Mouse (Mus musculus) mature B cell (primary cell): ENCODE measurements at regions not wholly inside any gene's neighbourhood (a gene's known extent, or its start where the extent isn't known, plus 50 kb on each side); places are given as distances from the start of the nearest gene placed in this dataset.

ENCODE experiments used
- in situ Hi-C: fragments of 300-500 bp; cut with MboI; formaldehyde crosslinking; loops from 2 replicates; pipeline ENCODE4 v1.14.3; 2019

DNA sequence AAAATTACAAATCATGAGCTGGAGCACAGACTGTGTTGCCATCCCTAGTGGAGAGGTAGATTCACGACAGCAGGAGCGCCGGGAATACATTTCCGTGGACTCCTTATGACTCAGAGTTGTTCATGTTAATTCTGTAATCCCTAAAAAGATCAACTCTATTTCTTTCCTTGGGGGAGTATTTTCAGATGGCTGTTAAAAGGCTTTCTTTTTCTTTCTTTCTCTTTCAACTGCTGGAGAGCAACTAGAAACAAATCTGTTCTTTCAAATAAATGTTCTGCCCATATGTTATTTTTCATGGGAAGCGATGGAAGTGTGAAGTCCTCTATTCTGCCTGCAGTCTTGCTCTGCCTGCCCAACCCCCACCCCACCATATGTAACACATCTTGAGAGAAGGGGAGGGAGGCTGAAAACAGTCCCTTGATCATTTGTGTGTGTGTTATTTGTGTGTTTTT, 401.4 kb upstream of the Dcn start:
- in situ Hi-C loops = no loop called here

DNA sequence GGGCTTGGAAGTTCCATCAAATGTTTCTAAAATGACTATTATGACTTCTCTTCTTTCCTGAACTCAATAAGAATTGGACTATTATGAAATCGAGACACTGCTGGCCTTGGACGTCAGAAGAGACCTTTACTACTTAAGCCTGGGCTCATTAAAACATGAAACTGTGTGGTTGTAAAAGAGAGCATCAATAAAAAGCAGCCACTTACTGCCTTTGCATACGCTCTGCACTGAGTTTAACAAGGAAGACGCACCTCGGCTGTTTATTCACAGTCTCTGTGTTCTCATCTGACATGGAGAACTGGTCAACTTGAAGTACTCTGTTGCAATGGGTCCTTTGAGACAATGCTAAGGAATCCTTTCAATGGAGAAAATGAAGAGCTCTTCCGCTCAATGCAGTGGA, 399.8 kb upstream of the Dcn start:
- in situ Hi-C loops = no loop called here

- in situ Hi-C loops = no loop called here
Observed at GRCm38 (mm10) chr10:97087286-97087685, 392.1 kb upstream of the Dcn start.

- in situ Hi-C loops = no loop called here
Observed at GRCm38 (mm10) chr10:97090254-97090653, 389.2 kb upstream of the Dcn start.

GRCm38 (mm10) chr10:97093886-97094285, 385.5 kb upstream of the Dcn start:
- in situ Hi-C loops = no loop called here

DNA sequence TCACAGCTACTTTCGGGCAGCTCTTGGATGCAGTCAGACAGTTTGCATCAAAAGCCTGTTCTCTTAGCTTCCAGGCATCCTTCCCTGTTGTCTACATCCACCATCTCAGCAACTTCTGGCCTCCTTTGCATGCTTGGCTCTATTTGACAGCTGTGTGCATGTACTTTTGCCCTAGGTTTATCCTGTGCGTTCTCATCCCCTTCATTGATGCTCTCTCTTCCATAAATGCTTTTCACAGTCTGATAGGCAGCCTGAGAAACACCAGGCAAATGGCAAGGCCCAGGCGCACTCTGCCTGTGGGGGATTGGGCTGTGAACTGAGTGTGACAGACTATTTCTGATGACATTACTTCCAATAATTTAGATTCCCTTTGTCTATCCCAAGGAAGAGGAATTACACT, 364.9 kb upstream of the Dcn start:
- in situ Hi-C loops = no loop called here

DNA sequence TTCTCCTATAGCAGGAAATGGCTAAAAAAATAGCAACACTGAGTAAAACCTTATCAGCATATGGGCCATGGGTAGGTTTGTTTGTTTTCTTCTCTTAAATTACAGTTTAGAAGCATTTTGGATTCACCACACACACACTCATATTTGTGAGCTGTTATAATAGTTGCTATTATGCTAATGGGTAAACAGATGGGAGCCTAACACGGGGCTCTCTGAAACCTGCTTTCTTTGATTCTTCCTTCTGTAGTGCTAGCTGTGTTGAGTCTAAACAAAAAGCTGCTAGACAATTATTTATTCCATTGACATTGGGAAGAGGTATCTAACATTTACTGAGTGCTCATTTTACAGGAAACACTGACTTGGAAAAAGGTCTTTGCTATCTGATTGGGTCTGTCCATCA, 356.7 kb upstream of the Dcn start:
- in situ Hi-C loops = no loop called here

- in situ Hi-C loops = no loop called here
Observed at GRCm38 (mm10) chr10:97141561-97141960, 337.8 kb upstream of the Dcn start.

- in situ Hi-C loops = no loop called here
Observed at GRCm38 (mm10) chr10:97158561-97159395, 320.6 kb upstream of the Dcn start.

GRCm38 (mm10) chr10:97159396-97159760, 320.0 kb upstream of the Dcn start:
- in situ Hi-C loops = no loop called here

DNA sequence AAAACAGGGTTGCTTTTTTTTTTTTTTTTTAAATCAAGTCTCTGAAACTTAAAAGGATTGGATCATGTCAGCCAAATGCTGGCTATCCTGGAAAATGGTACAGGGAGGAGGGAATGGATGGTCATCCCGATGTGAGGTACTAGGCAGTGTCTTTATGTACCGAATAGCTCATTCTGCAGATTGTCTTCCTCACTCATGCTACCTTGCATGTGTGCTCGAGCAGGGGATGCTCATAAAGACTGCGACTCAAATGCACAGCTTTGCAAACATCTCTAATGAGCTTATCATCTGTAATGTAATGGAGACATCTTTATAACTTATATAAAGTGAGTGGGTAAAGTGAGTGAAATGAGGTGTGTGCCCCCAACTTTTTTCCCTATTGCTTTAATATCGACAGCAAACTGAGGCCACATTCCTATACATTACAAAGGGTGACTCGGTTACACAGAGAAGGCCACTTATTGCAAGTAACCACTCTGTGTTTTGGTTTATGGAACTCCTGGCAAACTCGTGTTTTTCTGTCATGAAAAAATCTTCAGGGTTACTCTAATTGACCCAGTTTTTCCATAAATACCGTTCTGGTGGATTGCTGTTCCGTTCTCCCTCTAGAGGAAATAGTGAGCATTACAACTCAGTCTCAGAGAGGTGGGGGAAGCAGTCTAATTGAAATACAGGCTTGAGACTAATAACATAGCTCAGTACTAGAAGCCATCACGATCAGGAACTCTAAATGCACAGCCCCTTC, 319.4 kb upstream of the Dcn start:
- in situ Hi-C loops = loop anchor here (10.0 kb wide), 1 partner anchor 945 kb away; no protein-coding TSS in a partner anchor

DNA sequence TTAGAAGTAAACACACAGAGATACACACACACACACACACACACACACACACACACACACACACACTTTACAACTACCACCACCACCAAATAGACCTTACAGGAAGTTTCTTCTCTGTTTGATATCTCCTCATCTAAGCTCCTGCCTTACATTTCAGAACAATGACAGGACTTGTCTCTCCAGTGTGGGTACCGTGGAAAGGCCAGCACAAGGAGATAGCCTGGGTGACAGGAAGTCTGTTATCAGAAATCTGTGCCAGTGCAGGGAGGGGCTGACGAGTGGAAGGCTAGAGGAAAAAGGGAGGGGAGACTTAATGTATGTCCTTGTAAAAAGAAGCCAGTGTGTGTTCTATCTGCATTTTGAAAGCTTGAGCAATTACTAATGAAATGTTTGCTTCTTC, 318.5 kb upstream of the Dcn start:
- in situ Hi-C loops = loop anchor here (10.0 kb wide), 1 partner anchor 946 kb away; no protein-coding TSS in a partner anchor

- in situ Hi-C loops = no loop called here
Observed at GRCm38 (mm10) chr10:97178468-97178867, 300.9 kb upstream of the Dcn start.

DNA sequence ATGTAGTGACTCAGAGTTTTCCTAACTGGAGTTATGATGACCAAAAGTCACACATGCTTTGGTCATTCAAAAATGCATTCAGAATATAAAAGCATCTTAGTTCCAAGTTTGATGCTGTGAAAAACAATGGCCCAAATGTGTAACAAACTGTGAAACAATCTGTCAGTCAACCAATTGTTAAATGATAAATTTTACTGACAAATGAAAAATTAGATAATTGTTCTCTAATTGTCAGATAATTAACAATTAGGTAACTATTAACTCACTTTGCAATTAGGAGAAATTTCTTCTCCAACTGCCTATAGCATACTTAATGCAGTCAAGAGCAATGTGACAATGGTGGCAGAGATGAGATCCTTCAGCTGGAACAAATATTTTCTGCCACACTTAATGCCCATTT, 289.7 kb upstream of the Dcn start:
- in situ Hi-C loops = no loop called here

DNA sequence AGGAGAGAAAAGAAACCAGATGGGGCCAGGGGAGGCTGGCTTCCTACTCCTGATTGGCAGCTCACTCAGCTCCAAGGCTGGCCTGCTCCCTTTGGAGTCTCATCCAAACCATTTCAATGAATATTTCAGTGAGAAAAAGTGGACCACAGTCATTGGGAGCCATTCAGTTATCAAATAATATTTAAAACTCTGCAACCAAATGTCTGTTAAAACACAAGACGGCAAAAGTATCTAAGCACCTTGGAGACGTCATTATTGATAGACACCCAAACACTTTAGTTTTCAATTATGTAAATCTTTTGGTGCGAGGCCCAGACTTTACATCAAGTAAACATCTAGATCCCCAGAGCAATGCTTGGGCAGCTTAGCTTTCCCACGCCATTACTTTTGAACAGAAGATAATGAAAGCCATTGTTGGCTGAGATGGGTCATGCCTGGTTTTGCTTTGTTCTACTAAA, 268.1 kb upstream of the Dcn start:
- in situ Hi-C loops = no loop called here

DNA sequence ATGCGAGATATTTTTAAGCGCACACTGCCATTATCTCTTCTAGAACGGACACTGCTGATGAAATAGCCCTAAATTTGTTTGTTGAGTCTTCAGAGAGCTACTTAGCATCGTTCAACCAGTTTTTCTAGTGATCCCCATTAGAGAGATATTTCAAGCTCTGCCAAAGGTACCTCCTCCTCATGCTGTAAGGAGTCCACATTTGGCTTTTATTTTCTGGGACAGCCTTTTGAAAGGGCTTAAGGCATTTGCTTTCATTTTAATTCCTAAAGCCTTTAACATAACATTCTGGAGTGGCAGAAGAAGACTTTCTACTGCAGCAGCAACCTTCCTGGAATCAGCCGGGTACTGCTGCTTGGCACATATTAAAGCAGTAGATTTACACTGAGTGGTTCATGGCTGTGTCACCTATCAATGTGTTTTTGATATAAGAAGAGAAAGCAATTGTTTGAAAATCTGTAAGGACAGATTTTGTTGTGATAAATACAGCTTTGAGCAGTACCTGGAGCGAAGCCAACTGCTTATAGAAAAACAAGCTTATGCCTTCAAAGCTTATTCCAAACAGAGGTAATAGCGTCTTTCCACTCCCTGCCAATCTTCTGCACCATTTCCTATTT, 267.5 kb upstream of the Dcn start:
- in situ Hi-C loops = no loop called here

DNA sequence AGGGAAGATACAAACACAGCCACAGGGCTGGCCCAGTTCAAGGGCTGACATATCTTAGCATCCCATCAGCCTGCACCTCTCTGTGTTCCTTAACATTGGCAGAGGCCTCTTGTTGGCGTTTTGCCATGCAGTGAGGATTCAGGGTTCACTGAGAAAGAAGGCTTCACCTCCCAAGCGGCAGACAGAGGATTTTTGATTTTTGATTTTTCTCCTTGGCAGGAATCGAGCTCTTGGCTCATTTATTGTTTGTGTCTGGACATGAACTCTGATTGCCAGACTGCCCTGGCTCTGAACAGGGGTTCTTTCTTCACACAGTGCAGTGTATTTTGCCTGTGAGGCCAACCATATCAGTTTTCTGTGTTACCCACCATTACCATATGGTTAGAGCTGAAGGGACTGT, 259.9 kb upstream of the Dcn start:
- in situ Hi-C loops = no loop called here

DNA sequence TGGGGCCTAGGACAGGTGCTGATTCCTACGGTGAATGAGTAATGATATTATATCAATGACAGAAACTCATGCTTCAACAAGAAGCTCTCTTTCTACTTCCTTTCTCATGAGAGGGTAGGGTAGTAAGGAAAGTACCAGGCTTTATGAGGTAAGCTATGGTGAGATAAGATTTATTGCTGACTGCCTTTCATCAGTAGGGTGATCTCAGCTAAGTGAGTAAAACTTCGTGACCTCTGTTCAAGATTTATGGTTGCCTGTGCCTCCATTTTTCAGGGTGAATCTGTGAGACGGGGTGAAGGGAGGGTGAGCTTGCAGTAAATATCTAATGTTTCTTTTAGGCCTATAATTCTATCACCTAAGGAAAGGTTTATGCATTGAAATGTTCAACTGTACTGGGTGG, 259.0 kb upstream of the Dcn start:
- in situ Hi-C loops = no loop called here

GRCm38 (mm10) chr10:97235631-97236030, 243.8 kb upstream of the Dcn start:
- in situ Hi-C loops = no loop called here

DNA sequence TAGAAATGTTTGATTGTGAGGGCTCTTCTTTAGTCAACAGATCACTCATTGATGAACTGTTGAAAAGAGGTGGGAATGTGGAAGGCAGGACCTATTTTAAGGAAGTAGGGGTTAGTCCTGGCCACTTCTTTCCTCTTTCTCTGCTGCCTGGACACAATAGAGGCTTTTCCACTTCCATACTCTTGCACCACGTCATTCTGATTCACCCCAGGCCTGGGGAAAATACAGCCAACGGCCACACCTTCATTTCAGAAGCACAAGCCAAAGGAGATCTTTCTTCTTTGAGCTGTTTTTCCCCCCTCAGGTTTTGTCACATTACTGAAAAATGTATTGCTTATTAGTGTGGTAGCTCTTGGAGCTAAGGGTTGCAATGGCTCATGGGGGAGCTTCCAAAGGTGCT, 237.9 kb upstream of the Dcn start:
- in situ Hi-C loops = no loop called here

DNA sequence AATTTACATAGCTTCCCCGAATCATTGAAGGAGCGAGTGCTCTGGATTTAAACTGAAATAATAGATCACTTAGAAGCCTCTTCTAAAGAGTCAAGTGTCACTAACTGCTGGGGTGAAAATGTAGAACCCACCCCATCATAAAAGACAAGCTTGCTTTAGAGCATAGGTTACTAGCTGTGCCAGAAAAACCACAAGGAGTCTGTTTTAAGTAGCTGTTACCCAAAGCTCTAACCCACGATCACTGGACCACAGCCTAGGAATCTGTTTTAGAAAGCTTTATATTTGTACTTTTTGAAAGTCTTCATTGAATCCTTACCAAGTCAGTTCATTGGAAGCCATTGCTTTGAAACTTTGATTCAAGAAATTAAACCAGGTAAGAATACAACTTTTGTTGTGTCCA, 233.7 kb upstream of the Dcn start:
- in situ Hi-C loops = no loop called here

- in situ Hi-C loops = no loop called here
Observed at GRCm38 (mm10) chr10:97248522-97248921, 230.9 kb upstream of the Dcn start.

DNA sequence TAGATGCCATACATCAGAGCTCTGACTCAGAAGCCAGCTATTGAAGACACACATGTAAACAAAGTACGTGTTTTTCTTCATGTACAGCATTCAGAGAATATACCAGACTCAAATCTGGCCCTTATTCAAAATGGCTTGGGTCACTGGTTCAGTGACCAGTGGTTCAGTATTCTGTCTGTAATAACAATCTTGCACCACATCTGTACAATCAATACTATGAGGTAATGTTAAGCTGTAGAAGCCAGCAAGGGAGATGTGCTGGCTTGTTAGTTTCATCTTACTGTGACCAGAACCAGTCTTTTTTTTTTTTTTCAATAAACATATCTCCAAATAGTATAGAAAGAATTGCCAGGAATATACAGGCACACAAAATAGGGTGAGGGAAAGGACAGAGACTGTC, 229.6 kb upstream of the Dcn start:
- in situ Hi-C loops = no loop called here
